Mouse (Mus musculus): ENCODE data around the gene Clic5.

Gene Clic5

GRCm38 (mm10) chr17:44261594-44262202, 73.3 kb downstream of the Clic5 start:
- DNase-seq (ENCODE audit: low read depth, low spot score) = peak; percentile 91

- no peak for DNase-seq (ENCODE audit: low read depth, low spot score)
These were observed 81.7 kb downstream of the Clic5 start for GRCm38 (mm10) chr17:44270043-44270442.

GRCm38 (mm10) chr17:44271426-44271825, 83.0 kb downstream of the Clic5 start:
- DNase-seq (ENCODE audit: low read depth, low spot score) = no peak

- no peak for DNase-seq (ENCODE audit: low read depth, low spot score)
These were observed 86.4 kb downstream of the Clic5 start for GRCm38 (mm10) chr17:44274804-44275203.

GRCm38 (mm10) chr17:44288320-44288719, 99.9 kb downstream of the Clic5 start:
- DNase-seq (ENCODE audit: low read depth, low spot score) = no peak

- DNase-seq (ENCODE audit: low read depth, low spot score) = no peak
These were observed 108.8 kb downstream of the Clic5 start for GRCm38 (mm10) chr17:44297221-44297620.

GRCm38 (mm10) chr17:44300236-44300635, 111.9 kb downstream of the Clic5 start:
- no peak for DNase-seq (ENCODE audit: low read depth, low spot score)

- no peak for DNase-seq (ENCODE audit: low read depth, low spot score)
These were observed 112.3 kb downstream of the Clic5 start for GRCm38 (mm10) chr17:44300723-44301122.

- no peak for DNase-seq (ENCODE audit: low read depth, low spot score)
These were observed 112.9 kb downstream of the Clic5 start for GRCm38 (mm10) chr17:44301224-44301811.

GRCm38 (mm10) chr17:44304076-44304475, 115.7 kb downstream of the Clic5 start:
- DNase-seq (ENCODE audit: low read depth, low spot score) = no peak

GRCm38 (mm10) chr17:44309914-44310622, 121.7 kb downstream of the Clic5 start:
- DNase-seq (ENCODE audit: low read depth, low spot score) = no peak

- DNase-seq (ENCODE audit: low read depth, low spot score) = no peak
These were observed 136.9 kb downstream of the Clic5 start for GRCm38 (mm10) chr17:44325314-44325713.

GRCm38 (mm10) chr17:44327279-44328146, 139.1 kb downstream of the Clic5 start:
- DNase-seq (ENCODE audit: low read depth, low spot score) = no peak

- no peak for DNase-seq (ENCODE audit: low read depth, low spot score)
These were observed 139.7 kb downstream of the Clic5 start for GRCm38 (mm10) chr17:44328147-44328482.

Measured in brain, adult 2 months (tissue).